In the genomic region with DNA sequence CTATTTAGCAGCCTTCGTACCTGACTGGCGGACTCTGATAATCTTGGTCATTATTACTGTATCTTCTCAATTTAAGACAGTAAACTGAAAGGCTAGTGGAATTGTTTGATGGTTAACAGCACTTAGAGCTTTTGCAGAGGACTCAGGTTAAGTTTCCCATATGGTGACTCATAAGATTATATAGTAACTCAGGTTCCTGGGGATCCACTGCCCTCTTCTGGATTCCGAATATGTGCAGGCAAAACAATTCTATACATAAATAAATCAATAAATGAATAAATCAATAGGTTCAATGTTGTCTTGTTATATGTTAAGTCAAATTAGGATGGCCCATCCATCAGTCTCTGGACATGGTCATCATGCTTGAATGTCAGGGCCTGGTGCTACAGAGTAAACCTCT, we compare ENCODE assay signal across 30 mouse cellular contexts.
DNase-seq lines count a peak whose midpoint lies in the region; TF ChIP-seq lines count a peak whose summit lies in the region.
"Had no signal": no experiment of that assay in that cellular context is flagged by ENCODE, and none has a peak within 500 bp of the region (broad histone marks: within the 10 kb centered on the region; RNA-seq: fewer than 3 reads in every experiment).

No protein-coding gene starts in this region.

- no peak overlapping the region for H3K9ac ChIP-seq in heart, adult 2 months (ENCODE audit: low read depth, low read length)
- H3K9ac ChIP-seq: embryonic facial prominence, embryonic 13.5 days; forebrain, embryonic 12.5 days; hindbrain, embryonic 14.5 days; intestine, embryonic 15.5 days; liver, embryonic 13.5 days; midbrain, embryonic 13.5 days; neural tube, embryonic 15.5 days had no signal

- TF ChIP-seq POLR2A in heart, adult 2 months (IDR thresholded peaks at IDR 0.05; ENCODE audit: insufficient read depth, low read depth, low read length) = no peak

- H3K4me3 ChIP-seq in heart, adult 2 months = no peak overlapping the region
- no peak overlapping the region for H3K4me3 ChIP-seq in left cerebral cortex, adult 2 months
- H3K4me3 ChIP-seq: embryonic facial prominence, embryonic 13.5 days; erythroblast, embryonic 14.5 days; forebrain, embryonic 12.5 days; intestine, embryonic 15.5 days; liver, embryonic 13.5 days; megakaryocyte, embryonic 14.5 days; midbrain, embryonic 13.5 days; neural tube, embryonic 15.5 days had no signal

- TF ChIP-seq CTCF in heart, adult 2 months (IDR thresholded peaks at IDR 0.05) = peak; percentile 42
- peak; percentile 29 for TF ChIP-seq CTCF in left cerebral cortex, adult 2 months (IDR thresholded peaks at IDR 0.05)

- H3K27ac ChIP-seq in heart, adult 2 months = no peak overlapping the region
- no peak overlapping the region for H3K27ac ChIP-seq in left cerebral cortex, adult 2 months
- H3K27ac ChIP-seq: embryonic facial prominence, embryonic 13.5 days; forebrain, embryonic 12.5 days; hindbrain, embryonic 14.5 days; intestine, embryonic 15.5 days; liver, embryonic 13.5 days; midbrain, embryonic 13.5 days; neural tube, embryonic 15.5 days had no signal

- no peak for DNase-seq in heart, adult 2 months
- no peak for DNase-seq in heart, postnatal 4 days
- no peak for DNase-seq in left cerebral cortex, adult 2 months (ENCODE audit: extremely low spot score in 1 of 2, low spot score in 2 of 2)
- no peak for DNase-seq in left cerebral cortex, postnatal 10 days (ENCODE audit: extremely low spot score in 1 of 2, low spot score in 2 of 2)
- DNase-seq in A20 (ENCODE audit: low read depth, low spot score) (peak; percentile 10), NIH3T3 (ENCODE audit: low read depth) (peak; percentile 47)
- DNase-seq in spleen, adult 18-20 months = no peak
- DNase-seq in yolk sac, embryonic 10.5 days (ENCODE audit: low spot score) = no peak
- DNase-seq: adrenal gland, postnatal 14 days; cerebellum, adult 8-10 months; cerebellum, postnatal 36 days; embryo, embryonic 11 days; gastrocnemius, postnatal 10 days; kidney, postnatal 10 days; layer of hippocampus, postnatal 36 days; liver, embryonic 13.5 days; lung, adult 2 months; lung, postnatal 36 days; right cerebral cortex, adult 18-20 months; thymus, adult 2 months; thymus, postnatal 4 days had no signal

- intact Hi-C loops in heart, adult 2 months (cut with DNase I) = loop anchor here (5.0 kb wide), 1 partner anchor 52 kb away; no protein-coding TSS in a partner anchor
- intact Hi-C loops in left cerebral cortex, adult 2 months (cut with DNase I) = no loop called here
- intact Hi-C loops in left cerebral cortex, postnatal 10 days (cut with DNase I) = no loop called here

- H3K36me3 ChIP-seq in heart, adult 2 months (ENCODE audit: control insufficient read depth, insufficient read depth, low read length) = peaks cover 8% of the 10 kb centered on the region
- H3K36me3 ChIP-seq: embryonic facial prominence, embryonic 13.5 days; forebrain, embryonic 12.5 days; G1E; intestine, embryonic 15.5 days; liver, embryonic 13.5 days; midbrain, embryonic 13.5 days; neural tube, embryonic 15.5 days had no signal

- no peaks in the 10 kb centered on the region for H3K27me3 ChIP-seq in heart, adult 2 months (ENCODE audit: control insufficient read depth, insufficient read depth, low read length)
- H3K27me3 ChIP-seq: embryonic facial prominence, embryonic 13.5 days; forebrain, embryonic 12.5 days; intestine, embryonic 15.5 days; liver, embryonic 13.5 days; megakaryocyte, embryonic 14.5 days; midbrain, embryonic 13.5 days; neural tube, embryonic 15.5 days had no signal

- no peak for TF ChIP-seq EP300 in heart, adult 2 months (IDR thresholded peaks at IDR 0.05; ENCODE audit: insufficient read depth, low read depth, low read length)

- 91% methylated on average over 3 of the region's 3 CpGs for WGBS in heart, adult 2 months

- H3K79me2 ChIP-seq in heart, adult 2 months (replicated peaks; ENCODE audit: control insufficient read depth, insufficient read depth, low read length) = no peaks in the 10 kb centered on the region; the same call in 1 of the 2 replicates

- H3K4me1 ChIP-seq in heart, adult 2 months (ENCODE audit: control insufficient read depth, insufficient read depth, low read length) = peaks cover 9% of the 10 kb centered on the region

Comparison
In these comparisons a context has a peak if more than half of its experiments do, and no peak if none do; other contexts are left out.
1. DNase-seq: peak in A20 (single experiment) and NIH3T3 (single experiment); none in heart, adult 2 months (0 of 2), heart, postnatal 4 days (single experiment), left cerebral cortex, adult 2 months (0 of 2), left cerebral cortex, postnatal 10 days (0 of 2), spleen, adult 18-20 months (0 of 2) and yolk sac, embryonic 10.5 days (single experiment).